ENCODE assay signal across 8 mouse cellular contexts in the genomic region with DNA sequence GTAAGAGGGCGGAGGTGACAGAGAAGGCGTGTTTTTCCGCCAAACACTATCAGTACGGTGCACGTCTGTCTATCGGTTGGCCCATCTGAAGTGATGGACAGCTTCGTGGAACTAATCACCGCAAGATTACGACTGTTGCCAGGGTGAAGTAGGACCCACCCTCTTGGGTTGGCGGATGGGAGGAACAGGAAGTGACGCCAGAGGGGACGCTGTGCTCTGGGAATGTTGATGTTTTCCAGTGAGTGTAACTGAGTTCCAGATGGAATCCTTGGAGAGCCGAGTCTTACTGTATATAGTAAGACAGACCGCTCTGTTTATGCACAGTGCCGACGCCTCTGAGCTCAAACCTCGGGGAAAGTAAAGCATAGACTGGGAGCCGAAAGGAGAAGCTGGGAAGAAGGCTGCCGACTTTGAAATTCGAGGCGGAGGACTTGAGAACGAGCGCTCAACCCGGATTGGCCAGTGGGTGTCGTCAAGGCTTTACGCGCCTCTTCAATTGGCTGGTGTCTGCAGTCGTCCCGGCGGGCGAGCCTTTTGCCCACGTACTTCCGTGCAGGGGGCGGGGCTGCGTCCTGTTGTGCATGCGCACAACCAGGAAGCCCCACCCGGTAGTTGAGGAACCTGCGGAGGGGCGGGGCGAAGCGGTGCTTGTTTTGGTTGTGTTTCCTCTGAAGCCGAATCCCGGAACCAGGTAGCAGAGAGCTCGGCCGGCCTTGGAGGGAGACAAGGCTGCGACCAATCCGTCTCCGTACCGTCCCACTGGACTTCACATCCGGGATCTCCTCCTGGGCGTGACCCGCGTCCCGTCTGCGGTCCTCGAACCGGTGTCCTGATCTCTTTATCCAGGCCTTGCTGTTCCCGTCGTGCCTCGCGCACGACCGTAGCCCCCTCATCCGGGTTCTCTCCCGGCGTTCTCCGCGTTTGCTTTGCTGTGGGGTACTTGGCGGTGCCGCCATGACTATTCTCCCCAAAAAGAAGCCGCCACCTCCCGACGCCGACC. TPM values are rescaled to one million over a fixed set of nuclear protein-coding genes. Genes with fewer than 3 reads are reported as not detected.
DNase-seq lines count a peak whose midpoint lies in the region; ATAC-seq lines count a peak whose summit lies in the region.

A gene (plus strand): TSS at position 202 of the 1,000 bp plus-strand sequence.

- no peaks in the 10 kb centered on the region for H3K27me3 ChIP-seq in hindbrain, embryonic 11.5 days (ENCODE audit: control insufficient read depth, insufficient read depth, low read length)

- peak within 1 kb of the TSS; percentile 85 for H3K4me3 ChIP-seq in hindbrain, embryonic 11.5 days (ENCODE audit: low read depth, low read length)

- peak within 1 kb of the TSS; percentile 77 for H3K9ac ChIP-seq in hindbrain, embryonic 11.5 days (ENCODE audit: low read depth, low read length)

- H3K4me2 ChIP-seq in hindbrain, embryonic 11.5 days (replicated peaks; ENCODE audit: low read depth, low read length), result peak within 1 kb of the TSS; percentile 60

- peak within 1 kb of the TSS; percentile 75 for H3K27ac ChIP-seq in hindbrain, embryonic 11.5 days (ENCODE audit: low read depth, low read length)

- no peaks in the 10 kb centered on the region for H3K36me3 ChIP-seq in hindbrain, embryonic 11.5 days (ENCODE audit: control insufficient read depth, insufficient read depth, low read length)

- peak; percentile 98 for DNase-seq in Muller cell, postnatal 12 days (ENCODE audit: inconsistent ontology term)
- DNase-seq in cerebellum, adult 9-11 months, result peak; percentile 97
- peak; percentile 92 to 93 for DNase-seq in frontal cortex, adult 2 months (ENCODE audit: extremely low spot score in 1 of 2, low spot score in 1 of 2)
- DNase-seq in hindbrain, embryonic 11.5 days (ENCODE audit: low spot score), result peak; percentile 89
- peak; percentile 86 to 91 for DNase-seq in layer of hippocampus, postnatal 10 days (ENCODE audit: low spot score in 2 of 2)
- DNase-seq in lung, postnatal 10 days, result peak; percentile 96
- peak; percentile 91 for DNase-seq in ovary, postnatal 36 days (ENCODE audit: low spot score)
- DNase-seq in thymus, postnatal 25 days, result peak; percentile 94

- ATAC-seq in hindbrain, embryonic 11.5 days (ENCODE audit: low FRiP score), result peak; percentile 98

- WGBS in hindbrain, embryonic 11.5 days, result 11% methylated on average over 70 of the region's 74 CpGs

- no peaks in the 10 kb centered on the region for H3K9me3 ChIP-seq in hindbrain, embryonic 11.5 days (ENCODE audit: control insufficient read depth, low read length)

- H3K4me1 ChIP-seq in hindbrain, embryonic 11.5 days (replicated peaks; ENCODE audit: control insufficient read depth, insufficient read depth, low read length), result 0 out of 2 replicates have a peak, but pooled peaks cover 2% of the 10 kb centered on the region

RNA-seq across cellular contexts. Expression of the gene that starts here (rescaled TPM):
- 51.9 and 58.0 TPM in 2 replicates for polyA plus RNA-seq in frontal cortex, adult 2 months (2012; rRNA removed)
- polyA plus RNA-seq in hindbrain, embryonic 11.5 days (2014; fragmentation: Nextera tagmentation; extraction: Ambion mirVana), result 32.4 and 37.5 TPM in 2 replicates
- 10 to 100 TPM; 67.3 to 67.8 TPM for total RNA-seq in layer of hippocampus, postnatal 10 days (2021)

Comparison
In these comparisons a context has a peak if more than half of its experiments do, and no peak if none do; other contexts are left out.
1. Peak in every context shown above with its lines: DNase-seq, ATAC-seq, H3K4me3 ChIP-seq and H3K27ac ChIP-seq.